Mouse (Mus musculus) embryonic facial prominence, embryonic 12.5 days (tissue): Measurements from ENCODE around the gene Jaml. TPM values are rescaled to one million over a fixed set of nuclear protein-coding genes. Genes with fewer than 3 reads are reported as not detected.

ENCODE experiments used
- ATAC-seq: fragments of 200-750 bp; cut with Nextera tagmentation; 2 replicates; pipeline ENCODE4 v1.8.0; 2017; ENCODE audit not compliant: insufficient number of reproducible peaks, insufficient read depth, low FRiP score, low TSS enrichment
- H3K27ac ChIP-seq: fragments of 300-500 bp; sonication (generic); 2 replicates; pipeline ENCODE4 v1.5.1; 2016; ENCODE audit warnings: mild to moderate bottlenecking
- H3K27me3 ChIP-seq: fragments of 300-500 bp; sonication (generic); 2 replicates; pipeline ENCODE4 v1.6.1; 2016; ENCODE audit warnings: mild to moderate bottlenecking, moderate library complexity
- H3K36me3 ChIP-seq: fragments of 300-500 bp; sonication (generic); 2 replicates; pipeline ENCODE4 v1.6.1; 2016; ENCODE audit warnings: mild to moderate bottlenecking
- H3K4me1 ChIP-seq: fragments of 300-500 bp; sonication (generic); 2 replicates; pipeline ENCODE4 v1.6.1; 2016
- H3K4me2 ChIP-seq: fragments of 300-500 bp; sonication (generic); replicated peaks from 2 replicates; pipeline ENCODE4 v1.6.1; 2016; ENCODE audit warnings: mild to moderate bottlenecking, moderate library complexity
- H3K4me3 ChIP-seq: fragments of 300-500 bp; sonication (generic); 2 replicates; pipeline ENCODE4 v1.5.1; 2016; ENCODE audit warnings: mild to moderate bottlenecking
- H3K9ac ChIP-seq: fragments of 300-500 bp; sonication (generic); 2 replicates; pipeline ENCODE4 v1.6.1; 2016; ENCODE audit warnings: mild to moderate bottlenecking, moderate library complexity
- H3K9me3 ChIP-seq: fragments of 300-500 bp; sonication (generic); 2 replicates; pipeline ENCODE4 v1.6.1; 2016; ENCODE audit warnings: mild to moderate bottlenecking, moderate library complexity
- WGBS: fragments of 180-500 bp; shearing (Covaris S2); methylation state at CpG from one replicate; pipeline ENCODE4 v1.1.7; 2016; 5-methylcytosine and 5-hydroxymethylcytosine counted together
- polyA plus RNA-seq: library from polyadenylated mRNA; unstranded; fragments of >200 nt; fragmentation: Nextera tagmentation; extraction: Ambion mirVana; gene quantifications from 2 replicates; pipeline ENCODE4 v1.2.1, GENCODE M21; 2016

The Jaml gene
- polyA plus RNA-seq, 1 experiment from 2014 or later = 0.38 TPM

DNA sequence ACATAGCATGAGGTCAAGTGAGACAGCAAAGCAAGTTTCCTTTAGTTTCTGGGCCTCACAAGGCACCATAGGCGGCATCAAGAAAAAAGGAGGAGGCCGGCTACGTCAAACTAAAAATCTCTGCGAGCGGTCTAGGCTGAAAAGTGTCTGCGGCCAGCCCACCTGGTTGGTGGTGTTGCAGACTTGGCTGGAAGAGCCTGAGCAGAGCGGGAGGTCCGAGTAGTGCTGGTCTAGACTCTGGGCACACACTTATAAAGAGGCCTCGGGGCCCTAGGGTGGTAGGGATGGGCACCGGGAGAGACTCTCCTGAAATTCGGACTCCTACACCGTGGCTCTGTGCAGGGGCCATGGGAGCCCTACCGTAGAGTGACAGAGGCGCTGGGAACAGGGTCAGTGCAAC is 36.7 kb downstream of the Jaml start:
- Histone ChIP-seq H3K27ac (peak overlapping the region; percentile 58), H3K4me3 (peak overlapping the region; percentile 39), H3K9me3 (no peaks in the 10 kb centered on the region), H3K36me3 (no peaks in the 10 kb centered on the region), H3K27me3 (no peaks in the 10 kb centered on the region), H3K9ac (peak overlapping the region; percentile 31; the same call in 1 of the 2 replicates), H3K4me1 (peaks cover 12% of the 10 kb centered on the region), H3K4me2 (peak overlapping the region; percentile 56)
- ATAC-seq = no peak
- WGBS = 2% methylated on average over 14 of the region's 14 CpGs

DNA sequence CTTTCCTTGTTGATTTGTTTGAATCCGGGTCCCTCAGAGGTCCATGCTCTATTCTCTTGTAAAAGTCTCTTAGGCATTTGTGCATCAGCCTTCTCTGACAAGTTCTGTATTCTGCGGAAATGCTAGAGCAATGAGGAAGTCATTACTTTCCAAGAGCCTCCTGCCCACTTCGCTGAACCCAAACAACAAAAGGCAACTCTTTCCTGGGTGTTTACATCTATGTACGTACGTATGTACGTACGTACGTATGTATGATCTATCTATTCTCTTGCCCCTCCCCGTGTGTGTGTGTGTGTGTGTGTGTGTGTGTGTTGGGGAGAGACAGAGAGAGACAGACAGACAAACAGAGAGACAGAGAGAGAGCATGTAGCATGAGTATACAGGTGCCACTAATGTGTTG is 37.8 kb downstream of the Jaml start:
- peaks cover 13% of the 10 kb centered on the region for H3K4me1 ChIP-seq
- H3K27ac ChIP-seq = no peak overlapping the region
- no peak overlapping the region for H3K9ac ChIP-seq
- no peaks in the 10 kb centered on the region for H3K27me3 ChIP-seq
- no peaks in the 10 kb centered on the region for H3K9me3 ChIP-seq
- 67% methylated on average over 9 of the region's 9 CpGs for WGBS
- H3K4me3 ChIP-seq = no peak overlapping the region
- no peak overlapping the region for H3K4me2 ChIP-seq
- no peaks in the 10 kb centered on the region for H3K36me3 ChIP-seq
- ATAC-seq = no peak

DNA sequence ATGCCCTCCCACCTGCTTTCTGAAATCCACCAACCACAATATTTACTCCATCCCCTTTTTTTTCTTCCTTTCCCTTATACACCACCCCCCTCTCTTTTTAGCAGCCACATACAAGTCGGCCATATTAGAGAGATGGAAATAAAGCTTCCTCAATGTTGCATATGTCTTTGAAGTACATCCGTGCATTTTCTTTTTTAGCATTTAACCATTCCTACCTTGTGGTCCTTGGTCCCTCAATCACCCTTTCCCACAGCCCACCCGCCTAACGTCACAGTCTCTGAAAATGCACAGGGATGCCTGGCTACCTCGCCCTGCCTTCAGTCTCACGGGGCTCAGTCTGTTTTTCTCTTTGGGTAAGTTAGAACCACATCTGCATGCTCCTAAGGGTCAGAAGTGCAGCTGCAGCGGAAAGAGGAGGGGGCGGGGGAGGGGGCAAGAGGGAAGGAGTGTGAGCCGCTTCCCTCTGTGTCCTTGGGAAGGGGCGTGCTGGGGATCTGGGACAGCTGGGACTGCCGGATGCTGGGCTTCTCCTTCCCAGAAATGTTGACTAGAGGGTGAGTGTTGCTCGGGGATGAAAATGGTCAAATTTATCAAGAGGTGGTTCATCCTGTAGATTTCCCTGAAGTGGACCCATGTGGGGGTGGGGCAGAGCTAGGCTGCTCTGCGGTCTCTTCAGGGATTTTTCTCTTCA is 38.9 kb downstream of the Jaml start, which contains the start of gene Scn2b:
Gene Scn2b, plus strand, starts transcription at position 42 of the 691 bp plus-strand sequence.
- no peaks in the 10 kb centered on the region for H3K36me3 ChIP-seq
- ATAC-seq = no peak; the same call in 1 of the 2 replicates
- H3K4me2 ChIP-seq = peak within 1 kb of the TSS; percentile 65
- peak within 1 kb of the TSS; percentile 63 for H3K4me3 ChIP-seq
- under 1% methylated on average over 13 of the region's 13 CpGs for WGBS
- no peaks in the 10 kb centered on the region for H3K9me3 ChIP-seq
- peaks cover 22% of the 10 kb centered on the region for H3K4me1 ChIP-seq
- H3K27ac ChIP-seq = peak within 1 kb of the TSS; percentile 93
- 0 out of 2 replicates have a peak, but pooled peaks cover 2% of the 10 kb centered on the region for H3K27me3 ChIP-seq
- peak within 1 kb of the TSS; percentile 69 for H3K9ac ChIP-seq

DNA sequence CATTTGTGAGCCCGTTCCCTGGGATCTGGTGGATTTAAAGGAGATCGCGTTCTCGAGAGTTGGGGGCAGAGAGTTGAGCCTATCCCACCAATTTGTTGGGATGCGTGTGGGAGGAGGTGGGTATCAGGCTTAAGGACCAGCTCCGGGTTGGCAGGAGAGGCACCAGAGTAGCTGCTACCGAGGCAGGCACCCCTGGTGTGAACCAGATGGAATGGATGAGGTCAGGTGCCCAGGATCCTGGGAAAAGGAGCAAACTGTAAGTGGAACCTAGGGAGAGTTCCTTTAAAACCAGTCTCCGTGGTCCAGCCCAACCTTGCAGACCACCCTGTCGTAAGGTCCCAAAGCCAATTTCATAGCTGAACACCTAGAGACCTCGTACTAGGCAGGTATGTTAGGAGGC is 39.6 kb downstream of the Jaml start:
- H3K9me3 ChIP-seq = no peaks in the 10 kb centered on the region
- peak overlapping the region; percentile 69 for H3K9ac ChIP-seq
- peak overlapping the region; percentile 65 for H3K4me2 ChIP-seq
- no peak overlapping the region for H3K27ac ChIP-seq
- no peak for ATAC-seq
- H3K27me3 ChIP-seq = 0 out of 2 replicates have a peak, but pooled peaks cover 2% of the 10 kb centered on the region
- peak overlapping the region; percentile 63 for H3K4me3 ChIP-seq
- 24% methylated on average over 10 of the region's 10 CpGs for WGBS
- no peaks in the 10 kb centered on the region for H3K36me3 ChIP-seq
- H3K4me1 ChIP-seq = peaks cover 22% of the 10 kb centered on the region

DNA sequence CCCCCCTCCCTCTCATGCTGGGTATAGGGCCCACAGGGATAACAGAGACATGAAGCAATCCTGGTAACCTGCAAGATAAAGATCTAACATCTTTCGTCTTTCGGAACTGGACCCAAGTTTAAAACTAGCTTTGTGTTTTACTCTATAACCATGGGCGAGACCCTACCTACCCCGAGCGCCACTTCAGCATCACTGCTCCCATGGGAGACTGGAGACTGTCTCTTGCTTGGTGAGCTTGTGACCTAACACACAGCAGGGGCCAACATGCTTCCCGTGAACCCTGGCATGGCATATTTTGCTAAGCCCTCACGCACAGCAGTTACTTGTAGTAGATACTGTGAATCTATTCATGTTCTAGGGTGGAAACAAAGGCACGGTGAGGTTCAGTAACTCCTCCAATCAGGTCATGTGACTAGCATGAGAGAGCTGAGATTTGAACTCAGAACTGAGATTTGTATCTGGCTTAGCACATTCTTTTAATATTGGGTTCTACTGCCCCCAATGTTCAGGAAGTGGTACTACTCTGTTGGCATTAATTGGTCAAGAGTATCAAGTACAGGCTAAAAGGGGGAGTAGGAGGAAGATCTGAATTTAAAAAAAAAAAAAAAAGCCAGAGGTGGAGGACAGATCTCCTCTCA is 40.5 kb downstream of the Jaml start:
- Histone ChIP-seq H3K27me3 (0 out of 2 replicates have a peak, but pooled peaks cover 2% of the 10 kb centered on the region), H3K4me1 (peaks cover 22% of the 10 kb centered on the region), H3K27ac (no peak overlapping the region), H3K4me2 (peak overlapping the region; percentile 65), H3K36me3 (no peaks in the 10 kb centered on the region), H3K9ac (no peak overlapping the region), H3K9me3 (no peaks in the 10 kb centered on the region), H3K4me3 (no peak overlapping the region)
- ATAC-seq = no peak
- WGBS = 91% methylated on average over 8 of the region's 8 CpGs

DNA sequence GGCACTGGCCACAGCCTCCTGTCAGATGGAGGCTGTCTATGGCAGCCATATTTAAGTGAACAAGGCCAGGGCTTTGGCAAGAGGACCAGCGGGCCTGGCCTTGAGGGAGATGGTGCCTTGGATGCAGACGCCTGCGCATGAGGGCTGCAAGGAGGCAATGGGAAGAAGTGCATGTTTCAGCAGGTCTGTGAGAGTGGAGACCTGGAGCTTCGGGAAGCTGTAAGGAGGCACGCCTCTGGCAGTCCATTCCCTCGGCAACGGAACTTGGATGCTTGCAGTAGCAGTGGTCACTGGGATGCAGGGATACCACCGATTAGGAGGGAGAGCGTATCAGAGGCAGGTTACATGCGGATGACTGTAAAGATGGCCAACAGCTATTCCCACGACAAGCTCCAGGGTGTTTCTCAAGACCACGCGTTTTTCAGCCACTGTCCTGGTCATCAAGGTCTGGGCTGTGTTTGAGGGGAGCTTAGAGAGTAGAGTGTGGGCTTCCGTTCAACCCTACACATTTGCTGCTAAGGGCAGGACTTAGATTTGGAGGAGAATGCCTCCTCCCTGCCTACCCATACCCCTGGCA is 41.1 kb downstream of the Jaml start:
- no peaks in the 10 kb centered on the region for H3K9me3 ChIP-seq
- ATAC-seq = no peak
- 90% methylated on average over 14 of the region's 14 CpGs for WGBS
- H3K4me2 ChIP-seq = no peak overlapping the region
- 0 out of 2 replicates have a peak, but pooled peaks cover 2% of the 10 kb centered on the region for H3K27me3 ChIP-seq
- H3K4me3 ChIP-seq = no peak overlapping the region
- peaks cover 22% of the 10 kb centered on the region for H3K4me1 ChIP-seq
- H3K27ac ChIP-seq = no peak overlapping the region
- no peak overlapping the region for H3K9ac ChIP-seq
- H3K36me3 ChIP-seq = peaks cover 4% of the 10 kb centered on the region; the same call in 1 of the 2 replicates

DNA sequence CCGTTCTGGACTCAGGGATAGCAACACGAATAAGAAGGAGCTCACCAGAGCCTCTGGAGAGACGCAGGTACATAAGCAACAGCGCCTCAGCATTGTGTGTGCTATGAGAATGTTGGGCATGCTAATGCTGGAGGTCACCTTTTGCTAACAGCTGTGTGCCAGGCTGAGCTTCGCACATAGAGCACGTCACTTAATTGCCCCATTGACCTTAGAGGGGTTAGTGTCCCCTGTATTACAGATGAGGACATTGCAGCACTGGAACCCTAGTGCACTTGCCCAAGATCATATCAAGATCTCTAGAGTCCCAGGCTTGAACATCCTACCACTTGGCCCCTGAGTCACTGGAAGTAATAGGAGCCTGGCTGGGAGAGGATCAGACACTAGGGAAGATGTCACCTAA is 41.6 kb downstream of the Jaml start:
- H3K27me3 ChIP-seq = 0 out of 2 replicates have a peak, but pooled peaks cover 2% of the 10 kb centered on the region
- H3K4me1 ChIP-seq = peaks cover 22% of the 10 kb centered on the region
- no peak overlapping the region for H3K4me2 ChIP-seq
- H3K4me3 ChIP-seq = no peak overlapping the region
- H3K27ac ChIP-seq = no peak overlapping the region
- no peaks in the 10 kb centered on the region for H3K9me3 ChIP-seq
- 79% methylated on average over 6 of the region's 6 CpGs for WGBS
- no peak for ATAC-seq
- H3K9ac ChIP-seq = no peak overlapping the region
- H3K36me3 ChIP-seq = peaks cover 9% of the 10 kb centered on the region

DNA sequence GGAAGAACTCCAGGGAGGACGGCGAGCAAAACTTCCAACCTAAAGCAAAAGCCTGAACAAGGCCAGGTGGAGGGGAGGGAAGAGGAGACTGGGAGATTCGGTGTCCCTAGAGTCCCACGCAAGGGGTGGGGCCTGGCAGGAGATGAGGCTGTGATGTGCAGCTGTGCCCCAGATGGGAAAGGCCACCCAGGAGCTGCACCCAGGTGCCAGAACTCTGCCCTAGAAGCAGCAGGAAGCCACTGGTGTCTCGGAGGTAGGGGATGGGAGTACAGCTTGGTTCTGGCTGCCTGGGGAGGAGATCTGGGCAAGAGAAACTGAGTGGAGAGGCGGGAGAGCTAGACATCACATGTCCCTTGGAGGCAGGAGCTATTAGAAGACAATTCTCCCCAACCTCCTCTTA is 42.0 kb downstream of the Jaml start:
- no peak for ATAC-seq
- Histone ChIP-seq H3K4me3 (no peak overlapping the region), H3K9ac (no peak overlapping the region), H3K27ac (no peak overlapping the region), H3K4me2 (no peak overlapping the region), H3K9me3 (no peaks in the 10 kb centered on the region), H3K4me1 (peaks cover 20% of the 10 kb centered on the region), H3K36me3 (peaks cover 14% of the 10 kb centered on the region), H3K27me3 (0 out of 2 replicates have a peak, but pooled peaks cover 2% of the 10 kb centered on the region)
- WGBS = 59% methylated on average over 6 of the region's 6 CpGs

DNA sequence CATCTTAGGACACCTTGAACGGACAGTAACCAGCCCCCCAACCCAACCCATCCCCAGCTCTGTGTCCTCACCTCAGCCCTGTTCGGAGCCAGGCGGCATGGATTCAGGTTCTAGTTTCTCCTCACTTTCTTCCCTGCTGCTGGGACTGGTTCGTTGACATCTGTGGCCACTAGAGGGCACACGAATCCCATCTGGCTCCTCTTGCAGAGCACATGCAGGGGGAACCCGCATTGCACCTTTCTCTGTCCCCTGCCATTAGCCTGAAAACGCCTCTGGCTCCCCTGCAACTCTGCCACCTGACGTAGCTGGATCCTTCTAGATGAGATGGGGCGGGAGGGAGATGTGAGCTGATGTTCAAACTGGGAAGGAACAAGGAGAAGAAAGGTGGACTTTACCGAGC is 42.8 kb downstream of the Jaml start:
- Histone ChIP-seq H3K27ac (no peak overlapping the region), H3K4me3 (no peak overlapping the region; the same call in 1 of the 2 replicates), H3K9ac (no peak overlapping the region), H3K4me1 (peaks cover 16% of the 10 kb centered on the region), H3K4me2 (peak overlapping the region; percentile 41), H3K9me3 (no peaks in the 10 kb centered on the region), H3K27me3 (0 out of 2 replicates have a peak, but pooled peaks cover 2% of the 10 kb centered on the region), H3K36me3 (peaks cover 18% of the 10 kb centered on the region)
- 0 out of 2 replicates have a peak, but pooled peaks have one; percentile 50 for ATAC-seq
- WGBS = 3% methylated on average over 10 of the region's 10 CpGs

DNA sequence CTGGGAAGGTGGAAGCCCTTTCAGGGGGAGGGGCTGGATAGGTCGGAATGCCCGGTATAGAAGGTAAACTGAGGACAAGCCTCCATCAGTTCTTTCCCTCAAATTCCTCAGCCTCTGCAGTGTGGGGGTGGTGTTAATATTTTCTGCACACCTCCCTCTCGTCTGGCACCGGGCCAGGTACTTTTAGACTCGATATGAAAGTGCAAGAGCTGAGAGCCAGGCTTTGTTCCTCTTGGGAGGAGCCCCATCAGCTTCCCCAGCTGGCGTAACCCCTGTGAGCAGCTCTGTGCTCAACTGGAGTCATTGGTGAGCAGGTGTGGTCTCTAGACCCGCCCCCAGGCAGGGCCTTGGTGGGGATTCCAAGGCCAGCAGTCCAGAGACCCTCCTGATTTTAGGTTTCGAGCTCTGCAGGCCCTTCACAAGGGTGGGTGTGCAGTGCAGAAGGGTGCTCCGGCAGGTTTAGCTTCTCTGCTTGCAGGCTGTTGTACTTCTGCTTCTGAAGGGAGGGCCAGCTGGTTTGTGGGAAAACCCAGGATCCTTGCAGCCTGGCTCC is 43.3 kb downstream of the Jaml start:
- Histone ChIP-seq H3K36me3 (peaks cover 18% of the 10 kb centered on the region), H3K9ac (no peak overlapping the region), H3K27me3 (0 out of 2 replicates have a peak, but pooled peaks cover 2% of the 10 kb centered on the region), H3K4me3 (no peak overlapping the region; the same call in 1 of the 2 replicates), H3K4me1 (peaks cover 16% of the 10 kb centered on the region), H3K9me3 (no peaks in the 10 kb centered on the region), H3K27ac (no peak overlapping the region), H3K4me2 (peak overlapping the region; percentile 41)
- no peak for ATAC-seq
- WGBS = 24% methylated on average over 9 of the region's 9 CpGs

DNA sequence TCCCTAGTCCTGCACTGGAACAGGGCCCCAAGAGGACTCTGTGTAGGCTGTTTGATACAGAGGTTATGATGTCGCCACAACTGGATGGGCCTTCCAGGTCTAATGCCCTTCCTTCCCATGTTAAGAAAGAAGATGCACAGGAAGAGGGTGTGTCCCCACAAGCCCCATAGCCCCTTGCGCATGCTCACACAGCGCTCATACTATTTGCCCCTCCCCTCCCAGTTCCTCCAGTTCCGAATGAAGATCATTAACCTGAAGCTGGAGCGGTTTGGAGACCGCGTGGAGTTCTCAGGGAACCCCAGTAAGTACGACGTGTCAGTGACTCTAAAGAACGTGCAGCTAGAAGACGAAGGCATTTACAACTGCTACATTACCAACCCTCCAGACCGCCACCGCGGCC is 46.2 kb downstream of the Jaml start:
- Histone ChIP-seq H3K27ac (no peak overlapping the region), H3K27me3 (0 out of 2 replicates have a peak, but pooled peaks cover 5% of the 10 kb centered on the region)
- no peak for ATAC-seq

More for the DNA sequence above, 46.2 kb downstream of the Jaml start:
- H3K36me3 ChIP-seq = peaks cover 18% of the 10 kb centered on the region
- H3K4me1 ChIP-seq = peaks cover 10% of the 10 kb centered on the region
- no peaks in the 10 kb centered on the region for H3K9me3 ChIP-seq
- no peak overlapping the region for H3K4me3 ChIP-seq
- WGBS = 88% methylated on average over 14 of the region's 14 CpGs
- no peak overlapping the region for H3K4me2 ChIP-seq
- H3K9ac ChIP-seq = no peak overlapping the region
